Mouse (Mus musculus): ENCODE measurements at regions not wholly inside any gene's neighbourhood (a gene's known extent, or its start where the extent isn't known, plus 50 kb on each side); places are given as distances from the start of the nearest gene placed in this dataset.

GRCm38 (mm10) chr8:112195880-112196279 lies 181.0 kb upstream of the Gm6793 start:
- Histone ChIP-seq H3K9ac (no peak overlapping the region), H3K4me2 (no peak overlapping the region), H3K4me3 (no peak overlapping the region), H3K36me3 (no peaks in the 10 kb centered on the region), H3K27ac (replicated peaks) (no peak overlapping the region), H3K27me3 (no peaks in the 10 kb centered on the region), H3K9me3 (no peaks in the 10 kb centered on the region), H3K4me1 (replicated peaks) (no peaks in the 10 kb centered on the region)
- no peak for ATAC-seq (ENCODE audit: low FRiP score, low read depth)
- WGBS = 76% methylated on average over 2 of the region's 2 CpGs

- WGBS = 48% methylated on average over 3 of the region's 3 CpGs
- no peak for ATAC-seq (ENCODE audit: low FRiP score, low read depth)
- H3K4me1 ChIP-seq (replicated peaks) = no peaks in the 10 kb centered on the region
- H3K9ac ChIP-seq = no peak overlapping the region
- no peak overlapping the region for H3K4me2 ChIP-seq
- H3K36me3 ChIP-seq = no peaks in the 10 kb centered on the region
- H3K27me3 ChIP-seq = no peaks in the 10 kb centered on the region
- H3K9me3 ChIP-seq = no peaks in the 10 kb centered on the region
- H3K27ac ChIP-seq (replicated peaks) = no peak overlapping the region
- H3K4me3 ChIP-seq = no peak overlapping the region
These were observed 177.0 kb upstream of the Gm6793 start for GRCm38 (mm10) chr8:112191846-112192245.

DNA sequence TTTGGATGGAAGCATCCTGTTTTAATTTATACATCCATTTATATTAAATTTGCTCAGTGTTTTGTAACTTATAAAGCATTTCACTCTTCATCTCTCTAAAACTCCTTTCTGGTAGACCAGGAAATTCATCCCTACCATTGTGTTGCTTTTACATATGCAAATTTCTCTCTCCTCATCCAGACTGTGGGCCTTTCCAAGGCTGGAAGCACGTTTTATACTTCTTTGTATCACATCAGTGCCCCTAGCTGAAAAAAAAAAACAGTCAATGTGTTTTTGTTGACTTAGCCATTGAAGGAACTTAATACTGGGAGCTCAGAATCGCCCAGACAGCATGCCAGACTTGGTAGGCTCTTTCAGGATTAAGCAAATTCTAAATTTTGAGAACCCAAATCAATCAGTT lies 174.9 kb upstream of the Gm6793 start:
- no peak for ATAC-seq (ENCODE audit: low FRiP score, low read depth)
- no peak overlapping the region for H3K4me3 ChIP-seq
- 21% methylated on average over 2 of the region's 2 CpGs for WGBS
- no peak overlapping the region for H3K27ac ChIP-seq (replicated peaks)
- H3K9me3 ChIP-seq = no peaks in the 10 kb centered on the region
- no peaks in the 10 kb centered on the region for H3K4me1 ChIP-seq (replicated peaks)
- no peaks in the 10 kb centered on the region for H3K36me3 ChIP-seq
- no peak overlapping the region for H3K9ac ChIP-seq
- no peaks in the 10 kb centered on the region for H3K27me3 ChIP-seq
- H3K4me2 ChIP-seq = no peak overlapping the region

DNA sequence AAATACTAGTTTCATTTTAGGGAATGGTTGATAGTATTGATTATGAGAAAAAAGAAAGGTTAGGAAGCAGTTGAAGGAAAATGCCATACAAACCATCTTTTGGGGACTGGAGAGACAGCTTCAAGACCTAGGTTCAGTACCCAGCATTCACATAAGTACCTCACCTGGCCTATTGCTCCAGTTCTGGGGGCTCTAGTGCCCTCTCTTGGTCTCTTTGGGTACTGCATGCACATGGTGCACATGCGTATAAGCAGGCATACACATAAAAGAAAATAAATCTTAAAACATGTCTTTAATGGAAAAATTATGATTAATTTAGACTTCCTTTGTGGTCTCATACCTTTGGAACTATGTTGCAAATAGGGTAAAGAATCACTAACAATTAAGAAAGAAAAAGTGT lies 155.3 kb upstream of the Gm6793 start:
- 97% methylated on average over 1 of the region's 1 CpGs for WGBS
- H3K27me3 ChIP-seq = no peaks in the 10 kb centered on the region
- no peak overlapping the region for H3K4me3 ChIP-seq
- no peak overlapping the region for H3K4me2 ChIP-seq
- no peak overlapping the region for H3K27ac ChIP-seq (replicated peaks)
- peaks cover 9% of the 10 kb centered on the region; the same call in 1 of the 2 replicates for H3K4me1 ChIP-seq (replicated peaks)
- H3K9me3 ChIP-seq = no peaks in the 10 kb centered on the region
- no peaks in the 10 kb centered on the region for H3K36me3 ChIP-seq
- ATAC-seq (ENCODE audit: low FRiP score, low read depth) = no peak
- no peak overlapping the region for H3K9ac ChIP-seq

DNA sequence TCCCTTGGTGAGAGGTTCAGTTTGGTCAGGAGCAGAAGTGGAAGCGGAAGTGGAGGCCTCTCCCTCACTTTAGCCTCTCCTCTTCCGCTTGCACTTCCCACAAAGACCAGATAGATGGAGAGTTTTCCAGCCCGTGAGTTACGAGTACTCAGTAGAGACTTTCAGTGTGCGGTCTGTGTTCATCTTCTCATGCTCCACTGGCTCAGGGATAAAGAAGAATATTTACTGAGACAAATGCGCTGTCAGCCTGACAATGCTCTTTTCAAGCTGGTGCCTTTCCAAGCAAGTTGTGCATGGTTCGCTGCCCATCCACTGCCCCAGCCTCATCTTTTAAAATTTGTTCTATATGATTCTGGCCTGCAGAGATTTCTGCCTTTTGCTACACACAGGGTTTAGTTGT lies 141.8 kb upstream of the Gm6793 start:
- no peaks in the 10 kb centered on the region for H3K36me3 ChIP-seq
- H3K27me3 ChIP-seq = no peaks in the 10 kb centered on the region
- ATAC-seq (ENCODE audit: low FRiP score, low read depth) = no peak
- H3K4me1 ChIP-seq (replicated peaks) = no peaks in the 10 kb centered on the region; the same call in 1 of the 2 replicates
- no peak overlapping the region for H3K27ac ChIP-seq (replicated peaks)
- WGBS = 13% methylated on average over 7 of the region's 7 CpGs
- no peaks in the 10 kb centered on the region for H3K9me3 ChIP-seq
- no peak overlapping the region for H3K9ac ChIP-seq
- no peak overlapping the region for H3K4me2 ChIP-seq
- H3K4me3 ChIP-seq = no peak overlapping the region

GRCm38 (mm10) chr8:112138924-112139323 lies 124.1 kb upstream of the Gm6793 start:
- Histone ChIP-seq H3K9ac (no peak overlapping the region), H3K36me3 (no peaks in the 10 kb centered on the region), H3K4me3 (no peak overlapping the region), H3K27ac (replicated peaks) (peak overlapping the region; percentile 65), H3K4me1 (replicated peaks) (0 out of 2 replicates have a peak, but pooled peaks cover 3% of the 10 kb centered on the region), H3K27me3 (no peaks in the 10 kb centered on the region), H3K4me2 (no peak overlapping the region), H3K9me3 (no peaks in the 10 kb centered on the region)
- WGBS = 29% methylated on average over 5 of the region's 5 CpGs
- ATAC-seq (ENCODE audit: low FRiP score, low read depth) = peak; percentile 82

DNA sequence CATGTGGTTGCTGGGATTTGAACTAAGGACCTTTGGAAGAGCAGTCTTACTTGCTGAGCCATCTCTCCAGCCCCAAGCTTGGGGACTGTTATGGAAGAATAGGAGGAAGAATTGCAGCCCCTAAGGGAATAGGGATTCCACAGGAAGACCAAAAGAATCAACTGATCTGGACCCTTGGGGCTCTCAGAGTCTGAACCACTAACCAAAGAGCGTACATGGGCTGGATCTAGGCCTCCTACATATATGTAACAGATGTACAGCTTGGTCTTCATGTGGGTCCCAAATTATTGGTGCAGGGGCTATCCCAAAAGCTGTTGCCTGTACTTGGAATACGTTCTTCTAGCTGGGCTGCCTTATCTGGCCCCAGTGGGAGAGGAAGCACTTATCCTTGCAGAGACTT lies 115.4 kb upstream of the Gm6793 start:
- Histone ChIP-seq H3K4me3 (no peak overlapping the region), H3K9ac (no peak overlapping the region), H3K27ac (replicated peaks) (no peak overlapping the region), H3K4me1 (replicated peaks) (no peaks in the 10 kb centered on the region), H3K4me2 (no peak overlapping the region), H3K27me3 (no peaks in the 10 kb centered on the region), H3K9me3 (no peaks in the 10 kb centered on the region), H3K36me3 (no peaks in the 10 kb centered on the region)
- 70% methylated on average over 2 of the region's 2 CpGs for WGBS
- no peak for ATAC-seq (ENCODE audit: low FRiP score, low read depth)

DNA sequence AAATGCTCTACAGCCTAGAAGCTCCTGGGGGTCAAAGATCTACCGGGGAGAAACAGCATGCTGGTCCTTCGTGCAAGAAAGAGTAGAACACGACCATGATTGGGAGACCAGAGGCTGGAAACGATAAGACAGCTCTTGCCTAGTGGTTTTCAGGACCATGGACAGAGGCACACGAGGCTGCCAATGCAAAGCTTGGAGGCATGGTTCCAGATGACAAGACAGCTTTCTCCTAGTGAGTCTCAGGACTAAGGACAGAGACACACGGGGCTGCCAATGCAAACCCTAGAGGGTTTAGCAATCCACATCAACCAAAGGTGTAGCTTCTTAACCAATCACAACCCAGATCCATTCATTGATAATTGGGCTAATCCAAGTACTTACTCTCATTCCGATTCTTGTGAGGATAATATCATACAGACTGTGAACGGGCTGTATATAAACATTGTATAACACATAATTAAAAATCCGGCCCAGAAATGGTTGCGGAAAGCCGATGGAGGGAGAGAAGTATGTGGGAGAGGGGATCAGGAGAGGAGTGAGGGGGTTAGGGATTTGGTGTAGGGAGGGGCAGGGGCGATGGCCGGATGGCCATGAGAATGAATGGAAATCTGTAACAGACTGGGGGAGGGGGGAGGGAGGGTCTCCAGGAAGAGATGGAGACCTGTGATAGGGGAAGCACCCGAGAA lies 114.1 kb upstream of the Gm6793 start:
- no peak overlapping the region for H3K4me2 ChIP-seq
- H3K27ac ChIP-seq (replicated peaks) = no peak overlapping the region
- no peaks in the 10 kb centered on the region for H3K27me3 ChIP-seq
- no peaks in the 10 kb centered on the region for H3K4me1 ChIP-seq (replicated peaks)
- H3K9ac ChIP-seq = no peak overlapping the region
- no peak overlapping the region for H3K4me3 ChIP-seq
- WGBS = 55% methylated on average over 14 of the region's 14 CpGs
- H3K9me3 ChIP-seq = no peaks in the 10 kb centered on the region
- no peak for ATAC-seq (ENCODE audit: low FRiP score, low read depth)
- no peaks in the 10 kb centered on the region for H3K36me3 ChIP-seq

DNA sequence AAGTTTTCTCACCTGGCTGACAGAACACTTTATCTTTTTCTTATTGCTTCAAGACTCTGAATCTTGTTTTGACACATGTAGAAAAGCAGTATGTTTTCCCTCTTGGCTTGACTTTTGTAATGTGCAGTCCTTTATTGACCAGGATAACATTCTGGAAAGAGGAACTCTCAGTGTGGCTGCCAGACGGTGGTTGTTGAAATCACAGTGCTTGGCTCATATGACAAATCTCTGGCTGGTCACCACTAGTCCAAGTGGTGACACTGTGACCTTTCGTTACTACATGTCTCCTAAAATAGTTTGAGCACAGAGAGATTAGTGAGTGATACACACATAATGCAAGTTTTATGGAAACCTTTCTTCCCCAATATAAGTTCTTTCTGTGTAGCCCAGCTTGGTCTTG lies 97.1 kb upstream of the Gm6793 start:
- WGBS = 80% methylated on average over 2 of the region's 2 CpGs
- Histone ChIP-seq H3K9ac (no peak overlapping the region), H3K4me2 (no peak overlapping the region), H3K27ac (replicated peaks) (no peak overlapping the region), H3K27me3 (no peaks in the 10 kb centered on the region), H3K4me3 (no peak overlapping the region), H3K4me1 (replicated peaks) (no peaks in the 10 kb centered on the region), H3K9me3 (no peaks in the 10 kb centered on the region), H3K36me3 (no peaks in the 10 kb centered on the region)
- ATAC-seq (ENCODE audit: low FRiP score, low read depth) = no peak

- Histone ChIP-seq H3K4me2 (peak overlapping the region; percentile 8; the same call in 1 of the 2 replicates), H3K36me3 (no peaks in the 10 kb centered on the region), H3K27me3 (no peaks in the 10 kb centered on the region), H3K4me1 (replicated peaks) (peaks cover 11% of the 10 kb centered on the region), H3K9me3 (no peaks in the 10 kb centered on the region), H3K27ac (replicated peaks) (peak overlapping the region; percentile 80), H3K4me3 (no peak overlapping the region), H3K9ac (no peak overlapping the region)
- peak; percentile 99 for ATAC-seq (ENCODE audit: low FRiP score, low read depth)
- WGBS = 44% methylated on average over 10 of the region's 10 CpGs
These were observed 83.2 kb upstream of the Gm6793 start for GRCm38 (mm10) chr8:112097883-112098635.

DNA sequence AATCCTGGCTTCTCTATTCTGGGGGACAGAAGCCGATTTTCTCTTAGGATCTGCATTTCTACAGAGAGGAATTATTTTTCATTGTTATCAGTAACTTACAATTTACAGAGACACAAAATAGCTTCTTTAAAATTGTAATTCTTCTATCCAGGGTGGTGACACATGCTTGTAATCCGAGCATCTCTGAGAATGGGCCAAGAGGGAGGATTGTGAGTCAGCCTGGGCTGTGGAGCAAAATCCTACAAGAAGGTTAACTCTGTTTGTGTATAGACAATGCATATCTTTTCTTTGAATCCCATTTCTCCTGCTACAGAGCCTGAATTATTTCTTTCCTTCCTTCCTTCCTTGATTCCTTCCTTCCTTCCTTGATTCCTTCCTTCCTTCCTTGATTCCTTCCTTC lies 80.0 kb upstream of the Gm6793 start:
- no peaks in the 10 kb centered on the region for H3K9me3 ChIP-seq
- 84% methylated on average over 2 of the region's 2 CpGs for WGBS
- ATAC-seq (ENCODE audit: low FRiP score, low read depth) = no peak
- no peak overlapping the region for H3K4me2 ChIP-seq
- no peak overlapping the region for H3K27ac ChIP-seq (replicated peaks)
- peaks cover 11% of the 10 kb centered on the region for H3K4me1 ChIP-seq (replicated peaks)
- H3K9ac ChIP-seq = no peak overlapping the region
- no peaks in the 10 kb centered on the region for H3K27me3 ChIP-seq
- no peak overlapping the region for H3K4me3 ChIP-seq
- H3K36me3 ChIP-seq = no peaks in the 10 kb centered on the region

GRCm38 (mm10) chr8:112093554-112093953 lies 78.7 kb upstream of the Gm6793 start:
- no peak for ATAC-seq (ENCODE audit: low FRiP score, low read depth)
- Histone ChIP-seq H3K9me3 (no peaks in the 10 kb centered on the region), H3K27me3 (no peaks in the 10 kb centered on the region), H3K4me1 (replicated peaks) (peaks cover 8% of the 10 kb centered on the region), H3K27ac (replicated peaks) (no peak overlapping the region), H3K36me3 (no peaks in the 10 kb centered on the region), H3K4me2 (no peak overlapping the region), H3K4me3 (no peak overlapping the region), H3K9ac (no peak overlapping the region)
- 67% methylated on average over 7 of the region's 7 CpGs for WGBS
